Mouse (Mus musculus) erythroblast, embryonic 14.5 days (primary cell): Measurements from ENCODE around the gene Olfr24.
"Not testable (repeated sequence)": the region's sequence is repeated elsewhere in the genome, so short reads cannot be mapped to it uniquely, and the experiment has no call there.

Source experiments
- GATA1 ChIP-seq: IDR thresholded peaks from 2 replicates; pipeline ENCODE4 v1.6.1; 2012; ENCODE audit warnings: low read length, inconsistent platforms, mixed read lengths
- TAL1 ChIP-seq: IDR thresholded peaks from 3 replicates; pipeline ENCODE4 v1.6.1; 2012; ENCODE audit warnings: low read length, inconsistent platforms, mixed read lengths

DNA sequence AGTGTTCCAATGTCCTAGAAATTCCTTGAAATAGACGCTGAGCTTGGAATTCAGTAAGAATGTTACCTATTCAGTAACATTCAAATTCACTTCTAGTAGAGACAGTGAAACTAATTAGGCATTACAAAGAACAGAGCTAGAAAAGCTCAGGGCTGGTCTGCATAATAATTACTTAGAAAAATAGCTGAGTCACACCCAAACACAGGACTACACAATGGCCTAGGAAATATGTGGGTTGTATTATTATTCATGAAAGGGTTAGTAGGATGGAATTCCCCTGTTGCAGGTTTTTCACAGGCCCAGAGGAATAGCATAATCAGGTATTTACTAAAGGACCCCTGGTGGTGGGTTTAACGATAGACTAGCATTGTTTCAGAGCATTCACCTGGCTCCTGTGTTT, 29.6 kb downstream of the Olfr24 start:
- TF ChIP-seq TAL1, GATA1: not testable (repeated sequence)
